Mouse (Mus musculus): ENCODE measurements around the gene Pgghg. TPM values are rescaled to one million over a fixed set of nuclear protein-coding genes. Genes with fewer than 3 reads are reported as not detected.
"Not testable (repeated sequence)": the region's sequence is repeated elsewhere in the genome, so short reads cannot be mapped to it uniquely, and the experiment has no call there.

Pgghg gene
- total RNA-seq, 2 experiments from 2014 or later = 31.6 to 37.2 TPM

DNA sequence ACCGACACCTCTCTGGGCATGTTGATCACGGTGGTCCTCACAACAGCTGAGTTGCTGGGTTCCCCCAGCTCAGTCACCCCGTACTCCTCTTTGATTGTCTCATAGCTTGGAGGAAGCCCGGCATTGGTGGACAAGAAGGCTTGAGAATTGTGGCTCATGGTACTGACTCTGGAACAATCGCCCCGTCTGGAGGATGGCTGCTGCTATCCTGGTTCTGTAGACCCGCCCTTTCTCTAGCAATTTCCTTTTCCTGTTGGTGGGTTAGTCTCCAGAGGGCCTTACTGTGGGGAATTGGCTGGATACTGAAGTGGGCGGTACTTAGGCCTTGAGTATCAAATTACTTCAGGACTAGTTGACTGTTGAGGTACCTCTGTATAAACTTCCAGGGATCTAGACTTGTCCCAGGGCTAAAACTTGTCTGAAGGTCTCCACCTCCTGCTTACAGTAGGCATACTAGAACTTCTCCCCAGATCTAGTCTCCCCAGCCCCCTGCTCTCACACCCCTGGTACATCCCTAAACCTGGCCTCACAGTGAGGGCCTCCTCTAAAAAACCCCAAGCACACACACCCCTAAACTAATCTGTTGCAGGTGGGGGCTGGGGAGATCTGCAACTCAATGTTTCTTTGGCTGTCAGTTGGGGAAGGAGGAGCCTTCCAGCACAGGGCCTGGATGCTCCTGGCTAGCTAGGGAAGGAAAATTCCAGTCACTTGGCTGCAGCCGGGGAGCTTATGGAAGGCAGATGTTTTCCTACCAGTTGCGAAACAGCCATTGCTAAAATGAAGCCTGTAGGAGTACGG is 14.8 kb downstream of the Pgghg start, which contains the start of the genes Gm45717 and Ifitm2:
Gene Gm45717, minus strand, starts transcription at position 180 of the 798 bp plus-strand sequence.
Gene Ifitm2, minus strand, starts transcription at position 230 of the 798 bp plus-strand sequence.
- DNase-seq = peak; percentile 87

DNA sequence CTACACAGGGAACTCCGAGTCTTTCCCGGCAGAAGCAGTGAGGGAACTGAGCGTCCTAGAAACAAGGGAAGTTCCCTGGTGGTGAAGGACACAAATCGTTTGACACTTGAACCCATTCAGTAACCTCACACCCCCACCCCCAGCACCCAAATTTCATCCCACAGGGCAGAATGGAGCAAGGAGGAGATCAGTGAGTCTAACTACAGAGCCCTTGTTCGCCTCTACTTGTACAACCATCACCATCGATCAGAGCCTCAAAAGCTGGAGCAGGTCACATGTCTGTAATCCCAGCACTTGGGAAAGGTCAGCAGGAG is 15.3 kb downstream of the Pgghg start:
- no peak for DNase-seq

DNA sequence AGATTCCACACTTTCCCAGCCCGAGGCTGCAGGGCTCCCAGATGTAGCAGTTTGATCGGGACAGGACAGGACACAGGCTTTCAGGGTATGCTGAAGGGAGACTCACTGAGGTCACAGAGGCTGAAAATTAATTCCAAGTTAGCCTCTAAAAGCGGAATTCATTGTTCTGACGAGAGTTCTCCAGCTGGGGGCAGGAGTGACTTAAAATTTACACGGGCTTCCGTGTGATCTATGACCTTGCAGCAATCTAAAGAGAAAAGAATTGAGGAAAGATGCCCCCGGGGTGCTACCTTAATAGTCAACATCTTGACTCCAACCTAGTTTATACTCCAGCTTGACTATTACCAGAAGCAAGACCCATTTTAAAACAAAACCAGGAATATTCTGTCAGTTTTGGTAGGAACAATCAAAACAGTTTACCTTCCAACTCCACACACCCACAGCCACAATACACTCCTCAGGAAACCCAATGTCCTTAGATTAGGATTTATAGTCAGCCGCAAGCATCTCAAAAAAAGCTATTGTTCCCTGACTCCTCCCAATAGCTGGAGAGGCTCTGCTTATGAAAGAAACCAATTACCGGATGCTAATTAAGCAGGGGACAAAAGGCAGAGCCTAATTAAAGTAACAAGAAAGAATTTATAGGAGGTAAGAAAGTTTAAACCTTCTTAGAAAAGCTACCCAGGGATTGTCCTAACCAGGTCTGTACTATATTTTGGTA is 18.1 kb downstream of the Pgghg start:
- DNase-seq = peak; percentile 72

DNA sequence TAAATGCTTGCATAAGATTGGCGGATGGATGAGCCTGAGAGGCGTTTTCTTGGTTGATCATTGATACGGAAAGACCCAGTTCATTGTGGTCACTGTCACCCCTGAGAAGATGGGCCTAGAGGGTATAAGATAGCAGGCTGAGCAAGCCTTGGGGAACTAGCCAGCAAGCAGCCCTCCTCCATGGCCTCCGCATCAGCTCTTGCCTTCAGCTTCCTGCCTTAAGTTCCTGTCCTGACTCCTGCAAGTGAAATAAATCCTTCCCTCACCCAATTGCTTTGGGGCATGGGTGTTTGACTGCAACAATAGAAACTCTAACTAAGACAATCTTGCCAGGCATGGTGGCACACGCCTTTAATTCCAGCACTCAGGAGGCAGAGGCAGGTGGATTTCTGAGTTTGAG is 18.8 kb downstream of the Pgghg start:
- no peak for DNase-seq

DNA sequence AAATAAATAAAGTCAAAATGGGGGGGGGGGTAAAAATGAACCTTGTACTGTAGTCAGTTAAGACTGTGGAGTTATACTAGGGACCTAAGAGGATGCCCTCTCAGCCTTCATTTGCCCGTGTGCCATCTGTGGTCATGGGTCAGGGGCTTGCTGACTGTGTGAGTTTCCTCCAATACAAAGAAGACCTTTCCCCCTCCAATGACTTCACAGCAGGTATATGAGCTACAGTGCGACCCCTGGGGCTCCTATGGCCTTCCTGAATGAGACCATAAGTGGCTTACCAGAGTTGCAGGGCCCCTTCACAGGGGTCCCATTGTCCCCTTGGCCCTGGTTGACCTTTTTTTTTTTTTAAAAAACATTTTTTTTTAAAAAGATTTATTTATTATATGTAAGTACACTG is 20.2 kb downstream of the Pgghg start:
- DNase-seq = no peak

DNA sequence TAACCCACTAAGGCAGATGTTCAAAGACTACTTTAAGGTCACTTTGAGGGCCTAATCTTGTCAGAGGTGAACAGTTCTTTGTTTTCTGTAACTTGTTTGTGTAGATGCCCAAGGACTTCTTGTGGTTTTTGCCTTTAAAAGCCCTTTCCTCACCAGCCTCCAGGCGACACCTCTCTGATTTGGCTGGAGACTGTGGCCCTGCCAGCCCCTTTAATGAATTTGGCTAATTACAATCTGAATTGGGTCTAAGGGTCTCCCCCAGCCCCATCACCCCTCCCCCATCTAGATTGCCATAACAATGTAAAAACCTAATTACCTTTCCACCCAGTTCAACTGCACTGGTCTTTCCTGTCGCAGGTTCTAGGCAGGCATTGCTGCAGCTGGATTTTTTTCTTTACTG is 21.5 kb downstream of the Pgghg start:
- DNase-seq = no peak

DNA sequence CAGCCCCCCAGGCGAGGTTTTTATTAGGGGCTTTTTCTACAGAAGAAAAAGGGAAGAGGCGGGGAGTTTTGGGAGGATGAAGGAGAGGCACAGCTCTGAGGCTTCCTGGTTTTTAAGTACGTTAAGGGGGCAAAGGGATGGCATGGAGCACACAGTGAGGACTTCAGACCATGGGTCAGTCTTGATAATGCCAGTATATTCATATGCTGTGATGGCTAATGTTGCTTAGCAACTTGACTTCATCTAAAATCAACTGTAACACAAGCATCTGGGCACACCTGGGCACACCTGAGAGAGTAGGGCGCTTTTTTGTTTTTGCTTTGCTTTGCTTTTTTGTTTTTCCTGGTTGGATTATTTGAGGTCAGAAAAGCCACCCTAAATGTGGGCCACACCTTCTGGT is 25.7 kb downstream of the Pgghg start, which contains the start of gene Ifitm1:
Gene Ifitm1, plus strand, starts transcription at position 301 of the 400 bp plus-strand sequence.
- DNase-seq = no peak

DNA sequence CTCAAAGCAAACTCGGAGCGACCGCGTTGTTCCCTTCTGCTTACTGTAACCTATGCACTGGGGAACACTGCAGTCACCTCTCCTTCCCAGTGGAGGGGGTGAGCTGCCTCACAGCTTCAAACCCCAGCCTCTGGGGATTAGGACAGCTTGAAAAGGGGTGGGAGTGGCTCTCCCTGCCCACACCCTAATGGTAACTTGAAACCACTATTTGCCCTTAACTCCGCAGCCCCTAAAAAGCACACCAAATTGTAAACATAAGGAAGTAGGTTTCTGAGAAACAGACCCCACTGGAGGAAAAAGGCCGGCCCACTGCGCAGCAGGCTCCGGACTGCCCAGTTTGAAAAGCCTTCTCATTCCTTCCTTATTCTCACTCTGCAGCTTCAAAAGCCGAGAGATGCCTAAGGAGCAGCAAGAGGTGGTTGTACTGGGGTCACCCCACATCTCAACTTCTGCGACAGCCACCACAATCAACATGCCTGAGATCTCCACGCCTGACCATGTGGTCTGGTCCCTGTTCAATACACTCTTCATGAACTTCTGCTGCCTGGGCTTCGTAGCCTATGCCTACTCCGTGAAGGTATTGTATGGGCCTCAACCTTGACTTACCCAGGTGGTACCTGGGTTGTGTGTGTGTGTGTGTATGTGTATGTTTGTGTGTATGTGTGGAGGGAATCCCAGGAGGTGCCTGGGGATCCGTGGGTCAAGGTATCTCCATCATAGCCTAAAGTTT is 26.8 kb downstream of the Pgghg start:
- no peak for DNase-seq

DNA sequence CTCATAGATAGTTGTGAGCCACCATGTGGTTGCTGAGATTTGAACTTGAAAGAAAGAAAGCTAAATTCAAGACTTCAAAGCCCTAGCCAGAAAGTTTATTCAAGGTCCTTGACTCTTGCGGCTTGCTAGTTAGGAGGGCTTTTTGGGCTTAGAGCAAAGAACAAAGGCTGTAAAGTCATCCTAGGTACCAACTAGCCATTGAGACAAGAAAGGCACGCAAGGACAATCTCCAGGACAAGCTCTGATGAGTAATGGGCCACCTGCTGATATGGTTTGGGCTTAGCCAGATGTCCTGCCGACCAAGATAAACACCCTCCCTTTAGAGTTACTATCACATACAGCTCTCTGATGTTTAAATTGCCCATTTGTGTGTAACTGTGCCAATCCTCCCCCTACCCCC is 27.5 kb downstream of the Pgghg start:
- not testable (repeated sequence) for DNase-seq

DNA sequence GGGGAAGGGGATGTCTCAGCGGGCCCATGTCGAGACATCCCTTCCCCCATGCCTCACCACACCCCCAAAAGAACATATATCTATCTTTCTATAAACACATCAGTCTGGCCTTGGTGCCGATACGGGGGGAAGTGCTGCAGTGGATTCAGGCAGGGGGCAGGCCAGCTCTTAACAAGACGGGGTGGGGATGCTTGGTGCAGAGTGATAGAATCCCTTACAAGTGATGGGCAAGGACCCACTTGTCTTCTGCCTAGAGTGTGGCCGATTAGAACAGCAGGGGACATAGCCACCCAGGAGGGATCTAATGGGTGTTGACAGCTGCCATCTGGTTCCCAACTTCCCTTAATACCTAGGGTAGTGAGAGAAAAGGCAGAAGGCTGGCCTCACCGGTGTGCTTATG is 29.7 kb downstream of the Pgghg start:
- DNase-seq = no peak

DNA sequence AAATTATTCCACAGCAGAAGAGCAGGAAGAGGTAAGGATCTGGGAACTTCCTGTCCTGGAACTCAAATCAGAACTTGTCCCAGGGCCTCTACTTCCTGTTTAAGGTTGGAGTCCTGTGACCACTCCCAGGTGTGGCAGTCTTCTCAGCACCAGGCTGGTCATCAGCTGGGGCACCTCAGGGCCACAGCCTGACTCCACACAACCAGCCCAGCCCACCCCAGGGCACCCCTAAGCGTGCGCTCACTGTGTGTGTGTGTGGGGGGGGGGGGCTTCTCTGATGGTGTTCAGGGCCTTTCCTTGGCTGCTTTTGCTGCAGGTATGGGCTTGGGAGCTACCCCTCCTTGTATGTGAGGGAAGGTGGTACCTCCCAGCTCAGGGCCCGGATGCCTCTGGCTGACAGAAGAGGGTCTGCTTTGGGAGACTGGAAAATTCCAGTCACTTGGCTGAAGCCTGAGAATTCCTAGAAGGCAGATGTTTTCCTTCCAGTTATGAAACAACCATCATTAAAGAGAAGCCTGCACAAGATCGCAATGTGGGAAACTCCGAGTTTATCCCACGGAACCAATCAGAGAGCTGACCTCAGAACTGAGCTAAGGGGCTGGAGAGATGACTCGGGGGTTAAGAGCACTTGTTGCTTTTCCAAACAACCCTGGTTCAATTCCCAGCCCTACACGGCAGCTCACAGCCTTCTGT is 30.4 kb downstream of the Pgghg start:
- no peak for DNase-seq

DNA sequence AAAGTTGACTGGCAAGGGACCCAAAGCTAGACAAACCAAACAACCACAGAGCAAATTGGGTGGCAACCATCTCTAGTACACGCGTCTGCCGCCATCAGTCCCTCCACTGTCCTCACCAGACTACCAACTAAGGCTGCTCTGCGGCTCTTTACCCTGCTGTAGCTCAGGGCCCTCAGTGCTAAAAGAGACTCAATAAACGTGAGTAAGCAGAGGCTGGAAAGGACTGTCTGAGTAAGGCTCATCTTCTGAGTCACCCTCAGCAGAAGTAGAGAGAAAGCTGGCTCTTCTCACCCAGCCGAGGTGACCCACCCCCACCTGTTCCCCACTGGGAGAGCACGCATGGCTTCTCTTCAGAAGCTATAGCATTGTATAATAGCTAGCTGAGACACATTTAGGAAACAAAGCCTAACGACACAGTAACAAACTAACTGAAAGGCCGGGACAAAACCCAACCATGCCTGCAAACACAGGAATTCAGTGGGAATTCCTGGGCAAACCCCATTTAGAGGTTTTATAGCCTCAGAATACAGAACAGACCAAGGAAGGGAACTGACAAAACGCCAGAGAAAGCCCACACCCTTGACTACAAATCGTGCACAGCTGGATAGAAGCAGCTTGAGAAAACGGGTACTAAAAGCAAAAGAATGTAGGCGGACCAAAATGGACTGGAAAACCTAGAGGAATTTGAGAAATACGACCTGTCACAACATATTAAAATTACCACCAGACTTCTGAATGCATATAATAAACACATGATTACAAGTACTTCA is 32.4 kb downstream of the Pgghg start:
- DNase-seq = no peak

DNA sequence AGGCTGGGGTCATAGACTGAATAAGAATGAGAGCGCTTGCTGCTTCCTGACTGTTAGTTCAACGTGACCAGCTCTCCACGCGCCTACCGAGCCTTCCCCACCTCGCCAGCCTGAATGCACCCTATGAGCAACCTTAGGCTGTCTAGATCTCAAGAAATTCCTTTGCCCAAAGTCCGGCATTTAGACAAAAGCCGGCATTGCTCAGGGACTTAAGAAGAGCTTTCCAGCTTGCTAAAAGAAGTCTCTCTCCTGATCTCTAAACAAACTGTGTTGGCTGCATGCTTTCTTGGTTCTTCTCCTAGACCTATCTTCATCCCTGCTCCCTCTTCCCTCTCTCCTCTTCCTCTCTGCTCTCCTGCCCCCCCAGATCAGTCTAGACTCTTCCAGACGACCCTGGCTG is 33.7 kb downstream of the Pgghg start:
- no peak for DNase-seq

DNA sequence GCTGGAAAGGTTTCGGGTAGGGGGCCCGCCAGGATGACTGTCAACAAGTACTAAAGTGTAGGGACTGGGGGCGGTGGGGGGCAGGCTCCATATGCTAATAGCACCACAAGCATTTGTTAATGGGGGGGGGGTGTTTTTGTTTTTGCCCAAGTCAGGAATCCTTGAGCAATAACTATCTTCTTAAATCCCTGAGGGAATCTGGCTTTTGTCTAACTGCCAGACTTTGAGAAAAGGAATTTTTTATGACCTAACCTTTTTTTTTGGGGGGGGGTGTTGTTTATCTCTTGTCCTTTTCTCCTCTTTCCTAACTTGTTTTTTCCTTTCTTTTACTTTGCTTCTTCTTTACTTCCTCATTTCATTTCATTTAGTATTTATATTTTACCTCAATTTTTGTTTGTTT is 34.3 kb downstream of the Pgghg start:
- DNase-seq = no peak

DNA sequence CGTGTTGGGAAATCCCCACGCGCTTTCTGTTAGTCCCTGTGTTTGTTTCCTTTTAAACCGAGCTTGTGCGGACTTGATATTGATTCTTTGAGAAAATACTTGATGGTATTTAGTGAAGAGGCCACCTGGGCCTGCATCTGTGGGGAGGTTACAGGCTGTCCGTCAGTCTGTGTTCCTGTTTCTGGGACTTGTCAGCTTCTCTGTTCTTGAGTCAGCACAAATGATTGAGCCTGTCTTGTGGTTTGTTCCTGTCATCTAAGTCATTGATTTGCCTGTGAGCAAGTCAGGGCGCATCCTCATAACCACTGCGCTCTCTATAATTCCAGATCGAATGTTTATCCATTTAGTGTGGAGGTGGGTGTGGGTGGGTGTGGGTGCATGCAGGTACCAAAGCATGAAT is 35.5 kb downstream of the Pgghg start:
- DNase-seq = not testable (repeated sequence)

DNA sequence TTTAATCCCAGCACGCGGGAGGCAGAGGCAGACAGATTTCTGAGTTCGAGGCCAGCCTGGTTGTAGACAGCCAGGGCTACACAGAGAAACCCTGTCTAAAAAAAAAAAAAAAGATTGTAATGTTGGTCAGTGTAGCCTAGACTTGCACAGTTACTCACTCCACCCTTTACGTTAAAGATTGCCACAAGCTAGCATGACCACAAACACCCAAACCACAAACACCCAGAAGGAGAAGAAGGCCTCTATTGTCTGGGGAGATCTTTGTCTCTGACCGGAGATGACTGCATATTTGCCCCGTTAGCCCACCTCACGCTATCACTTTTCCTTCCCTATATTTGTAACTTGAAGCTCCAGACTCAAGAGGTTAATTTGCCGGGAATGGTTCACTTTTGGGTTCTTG is 40.5 kb downstream of the Pgghg start:
- no peak for DNase-seq

DNA sequence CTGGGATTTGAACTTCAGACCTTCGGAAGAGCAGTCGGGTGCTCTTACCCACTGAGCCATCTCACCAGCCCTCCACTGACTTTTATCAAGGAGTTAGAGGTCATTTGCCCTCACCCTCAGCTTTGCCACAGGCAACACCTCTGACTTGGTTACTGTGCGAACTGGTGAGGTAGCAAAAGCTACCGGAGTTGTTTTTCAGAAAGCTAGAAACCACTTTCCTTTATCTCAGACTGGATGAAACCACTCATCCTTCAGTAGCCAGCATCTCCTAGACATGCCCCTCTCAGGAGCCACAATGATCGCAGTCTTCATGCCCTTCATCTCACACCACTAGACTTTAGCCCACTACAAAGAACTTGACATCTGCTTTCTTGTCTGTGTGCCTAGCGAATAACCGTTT is 41.8 kb downstream of the Pgghg start:
- no peak for DNase-seq

DNA sequence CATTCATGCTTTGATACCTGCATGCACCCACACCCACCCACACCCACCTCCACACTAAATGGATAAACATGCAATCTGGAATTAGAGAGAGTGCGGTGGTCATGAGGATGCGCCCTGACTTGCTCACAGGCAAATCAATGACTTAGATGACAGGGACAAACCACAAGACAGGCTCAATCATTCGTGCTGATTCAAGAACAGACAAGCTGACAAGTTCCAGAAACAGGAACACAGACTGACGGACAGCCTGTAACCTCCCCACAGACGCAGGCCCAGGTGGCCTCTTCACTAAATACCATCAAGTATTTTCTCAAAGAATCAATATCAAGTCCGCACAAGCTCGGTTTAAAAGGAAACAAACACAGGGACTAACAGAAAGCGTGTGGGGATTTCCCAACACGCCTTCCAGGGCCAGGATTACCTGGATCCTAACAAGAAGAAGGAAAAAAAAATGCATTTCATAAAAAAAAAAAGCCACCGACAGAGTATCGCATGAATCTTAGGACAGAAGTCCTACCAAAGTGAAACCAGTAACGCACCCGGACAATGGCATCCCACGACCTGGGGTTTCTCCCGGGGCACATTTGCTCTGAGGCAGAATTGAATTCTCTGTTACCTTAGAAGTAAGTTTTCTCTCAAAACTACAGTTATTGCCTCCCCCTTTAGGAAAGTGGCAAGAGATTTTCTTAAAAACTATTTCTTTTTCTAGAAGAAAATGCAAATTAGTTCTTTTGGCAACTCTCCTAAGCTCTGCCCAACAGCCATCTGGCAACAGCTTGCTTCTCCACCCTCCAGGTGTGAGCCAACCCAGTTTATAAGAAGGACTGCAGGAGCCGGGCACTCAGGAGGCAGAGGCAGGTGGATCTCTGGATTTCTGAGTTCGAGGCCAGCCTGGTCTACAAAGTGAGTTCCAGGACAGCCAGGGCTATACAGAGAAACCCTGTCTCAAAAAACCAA is 46.3 kb downstream of the Pgghg start:
- no peak for DNase-seq

DNA sequence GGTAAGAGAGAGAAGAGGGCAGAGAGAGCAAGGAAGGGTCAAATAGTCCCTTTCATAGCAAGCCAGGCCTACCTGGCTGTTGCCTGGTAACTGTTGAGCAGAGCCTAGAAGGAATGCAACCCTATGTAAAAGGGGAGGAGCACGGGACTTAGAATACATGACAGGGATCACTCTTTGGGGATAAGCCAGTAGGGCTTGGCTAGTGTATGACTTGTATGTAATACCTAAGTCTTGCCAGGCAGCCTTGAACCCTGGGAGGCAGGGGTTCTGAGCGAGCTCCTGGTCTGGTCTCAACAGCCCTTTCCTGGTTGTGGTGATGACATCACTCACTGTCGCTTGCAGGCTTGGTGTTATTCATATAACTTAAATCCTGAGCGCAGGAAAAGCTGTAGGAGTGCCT is 47.8 kb downstream of the Pgghg start:
- DNase-seq = no peak

DNA sequence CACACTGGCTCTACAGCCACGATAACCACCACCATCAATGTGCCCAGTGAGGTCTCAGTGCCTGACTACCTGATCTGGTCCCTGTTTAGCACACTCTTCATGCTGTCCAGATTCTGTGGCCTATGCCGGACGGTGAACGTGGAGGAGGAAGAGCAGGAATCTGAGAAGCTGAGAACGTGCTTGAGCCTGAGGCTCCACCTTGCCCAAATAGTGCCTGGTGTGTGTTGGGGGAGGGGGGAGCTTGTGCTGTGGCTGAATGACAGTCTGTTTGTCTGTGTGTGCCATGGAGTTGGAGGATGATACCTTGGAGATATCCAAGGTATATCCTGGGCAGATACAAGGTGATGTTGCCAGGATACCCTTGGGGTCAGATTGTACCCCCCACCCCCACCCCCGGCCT is 49.0 kb downstream of the Pgghg start:
- DNase-seq = no peak
